Mouse (Mus musculus): ENCODE measurements at regions not wholly inside any gene's neighbourhood (a gene's known extent, or its start where the extent isn't known, plus 50 kb on each side); places are given as distances from the start of the nearest gene placed in this dataset.
A peak's percentile ranks its signal among the peaks of the same experiment; 100 is the strongest.

GRCm38 (mm10) chr15:59733031-59733810, 283.2 kb downstream of the 4933412E24Rik start:
- TF ChIP-seq SRF (IDR thresholded peaks at IDR 0.05; ENCODE audit: control insufficient read depth, insufficient read length, low read depth) (no peak), MYOD1 (IDR thresholded peaks at IDR 0.05; ENCODE audit: control insufficient read depth in 1 of 3, insufficient read length in 2 of 3, low read depth in 2 of 3) (no peak), MYOG (IDR thresholded peaks at IDR 0.05; ENCODE audit: control insufficient read depth in 1 of 3, insufficient read depth in 1 of 3, insufficient read length in 2 of 3, low read depth in 2 of 3) (no peak), POLR2A (IDR thresholded peaks at IDR 0.05; ENCODE audit: insufficient read length, low read depth) (no peak), MAX (IDR thresholded peaks at IDR 0.05; ENCODE audit: low read depth) (no peak), REST (IDR thresholded peaks at IDR 0.05; ENCODE audit: insufficient read depth, insufficient read length) (no peak)

DNA sequence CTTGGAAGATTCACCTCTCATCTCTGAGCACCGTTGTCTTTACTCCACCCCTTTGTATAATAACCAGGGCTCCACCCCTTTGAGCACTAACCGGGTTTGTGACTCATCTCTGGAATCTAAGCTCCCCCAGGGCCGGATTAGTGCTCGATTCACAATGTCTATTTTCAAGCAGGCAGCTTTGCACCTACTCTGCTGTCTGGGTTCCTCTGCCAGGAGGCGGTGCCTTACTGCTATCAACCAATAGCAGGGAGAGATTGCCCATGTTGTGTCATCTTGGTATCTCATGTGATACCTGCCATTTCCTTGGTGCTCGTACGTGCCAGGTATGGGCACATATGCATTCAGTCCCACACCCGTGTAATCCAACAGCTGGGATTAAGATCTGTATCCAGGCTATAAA, 285.3 kb downstream of the 4933412E24Rik start:
- Histone ChIP-seq H3ac (ENCODE audit: control insufficient read depth, insufficient read length) (no peak overlapping the region), H3K79me2 (ENCODE audit: control insufficient read depth, insufficient read depth) (no peaks in the 10 kb centered on the region), H3K36me3 (ENCODE audit: control insufficient read depth, insufficient read depth) (no peaks in the 10 kb centered on the region), H3K4me3 (no peak overlapping the region), H3K27me3 (ENCODE audit: control insufficient read depth, insufficient read depth, insufficient read length) (no peaks in the 10 kb centered on the region), H3K4me2 (ENCODE audit: low read depth) (peak overlapping the region; percentile 2)
- TF ChIP-seq CEBPB (IDR thresholded peaks at IDR 0.05; ENCODE audit: insufficient read depth, poor library complexity, severe bottlenecking) (0 out of 2 replicates have a peak, but pooled peaks have one; percentile 3), SRF (IDR thresholded peaks at IDR 0.05; ENCODE audit: control insufficient read depth, insufficient read length, low read depth) (no peak), TCF12 (IDR thresholded peaks at IDR 0.05; ENCODE audit: insufficient read depth, poor library complexity, severe bottlenecking) (no peak), USF1 (IDR thresholded peaks at IDR 0.05; ENCODE audit: low read depth) (no peak)

More at GRCm38 (mm10) chr15:59733031-59733810, 283.2 kb downstream of the 4933412E24Rik start:
- no peaks in the 10 kb centered on the region for H3K27me3 ChIP-seq (ENCODE audit: control insufficient read depth, insufficient read depth, insufficient read length)
- H3K79me2 ChIP-seq (ENCODE audit: control insufficient read depth, insufficient read depth) = no peaks in the 10 kb centered on the region
- no peak overlapping the region for H3ac ChIP-seq (ENCODE audit: control insufficient read depth, insufficient read length)
- no peak overlapping the region for H3K4me2 ChIP-seq (ENCODE audit: low read depth)
- H3K36me3 ChIP-seq (ENCODE audit: control insufficient read depth, insufficient read depth) = no peaks in the 10 kb centered on the region
- H3K4me3 ChIP-seq = no peak overlapping the region

- H3K4me3 ChIP-seq = no peak overlapping the region
- H3K36me3 ChIP-seq (ENCODE audit: control insufficient read depth, insufficient read depth) = no peaks in the 10 kb centered on the region
- no peaks in the 10 kb centered on the region for H3K79me2 ChIP-seq (ENCODE audit: control insufficient read depth, insufficient read depth)
- TF ChIP-seq MYOD1 (IDR thresholded peaks at IDR 0.05; ENCODE audit: control insufficient read depth in 1 of 3, insufficient read length in 2 of 3, low read depth in 2 of 3) (no peak), MYOG (IDR thresholded peaks at IDR 0.05; ENCODE audit: control insufficient read depth in 1 of 3, insufficient read depth in 1 of 3, insufficient read length in 2 of 3, low read depth in 2 of 3) (no peak), CEBPB (IDR thresholded peaks at IDR 0.05; ENCODE audit: insufficient read depth, poor library complexity, severe bottlenecking) (no peak), TCF12 (IDR thresholded peaks at IDR 0.05; ENCODE audit: insufficient read depth, poor library complexity, severe bottlenecking) (no peak), POLR2AphosphoS2 (IDR thresholded peaks at IDR 0.05; ENCODE audit: insufficient read length, low read depth) (no peak), E2F4 (IDR thresholded peaks at IDR 0.05; ENCODE audit: insufficient read depth) (no peak), POLR2A (IDR thresholded peaks at IDR 0.05; ENCODE audit: insufficient read length, low read depth) (no peak), MAX (IDR thresholded peaks at IDR 0.05; ENCODE audit: low read depth) (no peak), USF1 (IDR thresholded peaks at IDR 0.05; ENCODE audit: low read depth) (no peak), TCF3 (IDR thresholded peaks at IDR 0.05; ENCODE audit: insufficient read length, low read depth) (no peak), SRF (IDR thresholded peaks at IDR 0.05; ENCODE audit: control insufficient read depth, insufficient read length, low read depth) (no peak), REST (IDR thresholded peaks at IDR 0.05; ENCODE audit: insufficient read depth, insufficient read length) (no peak)
- H3K4me2 ChIP-seq (ENCODE audit: low read depth) = peak overlapping the region; percentile 74
- no peaks in the 10 kb centered on the region for H3K27me3 ChIP-seq (ENCODE audit: control insufficient read depth, insufficient read depth, insufficient read length)
- no peak overlapping the region for H3ac ChIP-seq (ENCODE audit: control insufficient read depth, insufficient read length)
These were observed 287.4 kb downstream of the 4933412E24Rik start for GRCm38 (mm10) chr15:59728817-59729560.

GRCm38 (mm10) chr15:59728131-59728601, 288.2 kb downstream of the 4933412E24Rik start:
- H3ac ChIP-seq (ENCODE audit: control insufficient read depth, insufficient read length) = no peak overlapping the region
- no peaks in the 10 kb centered on the region for H3K36me3 ChIP-seq (ENCODE audit: control insufficient read depth, insufficient read depth)
- no peaks in the 10 kb centered on the region for H3K79me2 ChIP-seq (ENCODE audit: control insufficient read depth, insufficient read depth)
- H3K4me2 ChIP-seq (ENCODE audit: low read depth) = peak overlapping the region; percentile 74
- no peak overlapping the region for H3K4me3 ChIP-seq
- no peak for TF ChIP-seq POLR2A (IDR thresholded peaks at IDR 0.05; ENCODE audit: insufficient read length, low read depth)
- TF ChIP-seq MYOG (IDR thresholded peaks at IDR 0.05; ENCODE audit: control insufficient read depth in 1 of 3, insufficient read depth in 1 of 3, insufficient read length in 2 of 3, low read depth in 2 of 3) = peak; percentile 12 to 70 (median 23)
- TF ChIP-seq CEBPB (IDR thresholded peaks at IDR 0.05; ENCODE audit: insufficient read depth, poor library complexity, severe bottlenecking) = peak; percentile 78
- TF ChIP-seq MAX (IDR thresholded peaks at IDR 0.05; ENCODE audit: low read depth) = peak; percentile 22
- TF ChIP-seq USF1 (IDR thresholded peaks at IDR 0.05; ENCODE audit: low read depth) = peak; percentile 82
- peak; percentile 19 for TF ChIP-seq TCF12 (IDR thresholded peaks at IDR 0.05; ENCODE audit: insufficient read depth, poor library complexity, severe bottlenecking)
- TF ChIP-seq E2F4 (IDR thresholded peaks at IDR 0.05; ENCODE audit: insufficient read depth) = no peak
- TF ChIP-seq MYOD1 (IDR thresholded peaks at IDR 0.05; ENCODE audit: control insufficient read depth in 1 of 3, insufficient read length in 2 of 3, low read depth in 2 of 3) = peak; percentile 42 to 93 (median 76)
- TF ChIP-seq TCF3 (IDR thresholded peaks at IDR 0.05; ENCODE audit: insufficient read length, low read depth) = peak; percentile 12
- no peak for TF ChIP-seq POLR2AphosphoS2 (IDR thresholded peaks at IDR 0.05; ENCODE audit: insufficient read length, low read depth)
- no peaks in the 10 kb centered on the region for H3K27me3 ChIP-seq (ENCODE audit: control insufficient read depth, insufficient read depth, insufficient read length)

Measured in myocyte (in vitro differentiated cells).